Mouse (Mus musculus) CH12.LX (cell line): Measurements from ENCODE around the gene Ube2i.

Source experiments
- CHD2 ChIP-seq: IDR thresholded peaks from 2 replicates; pipeline ENCODE4 v1.6.1; 2011; ENCODE audit warnings: low read length, improper control_type of control experiment
- EP300 ChIP-seq: IDR thresholded peaks from 2 replicates; pipeline ENCODE4 v1.6.1; 2011; ENCODE audit warnings: low read length, improper control_type of control experiment
- GABPA ChIP-seq: IDR thresholded peaks from 2 replicates; pipeline ENCODE4 v1.6.1; 2012; ENCODE audit warnings: low read depth, low read length, improper control_type of control experiment, inconsistent platforms; ENCODE audit not compliant: insufficient replicate concordance
- IRF4 ChIP-seq: IDR thresholded peaks from 2 replicates; pipeline ENCODE4 v1.6.1; 2014; ENCODE audit warnings: low read depth, mild to moderate bottlenecking, inconsistent platforms, low read length, improper control_type of control experiment
- MEF2A ChIP-seq: IDR thresholded peaks from 2 replicates; pipeline ENCODE4 v1.6.1; 2014; ENCODE audit warnings: low read depth, mild to moderate bottlenecking, inconsistent platforms, low read length, improper control_type of control experiment, borderline replicate concordance
- MXI1 ChIP-seq: IDR thresholded peaks from 2 replicates; pipeline ENCODE4 v1.6.1; 2011; ENCODE audit warnings: mild to moderate bottlenecking, low read depth, low read length, improper control_type of control experiment
- SMC3 ChIP-seq: IDR thresholded peaks from 2 replicates; pipeline ENCODE4 v1.6.1; 2011; ENCODE audit warnings: low read depth, low read length, improper control_type of control experiment
- TBP ChIP-seq: conservative IDR thresholded peaks from 2 replicates; pipeline ENCODE4 v1.6.1; 2011; ENCODE audit warnings: low read depth, low read length, improper control_type of control experiment
- ZMIZ1 ChIP-seq: IDR thresholded peaks from 2 replicates; pipeline ENCODE4 v1.6.1; 2012; ENCODE audit warnings: low read depth, mild to moderate bottlenecking, inconsistent platforms, low read length, improper control_type of control experiment

- no peak for TF ChIP-seq ZMIZ1
- TF ChIP-seq EP300: no peak
- peak; percentile 72 for TF ChIP-seq SMC3
- no peak for TF ChIP-seq MEF2A
- TF ChIP-seq TBP: no peak
- no peak for TF ChIP-seq MXI1
- no peak for TF ChIP-seq CHD2
- TF ChIP-seq IRF4: no peak
- TF ChIP-seq GABPA: no peak
Measured at GRCm38 (mm10) chr17:25288842-25289241, 14.4 kb upstream of the Ube2i start.
